Mouse (Mus musculus) lung, adult 2 months (tissue): ENCODE measurements around the gene Ankrd23.

ENCODE experiments used
- CTCF ChIP-seq: fragments of 200-500 bp; IDR thresholded peaks from 2 replicates; pipeline ENCODE4 v1.5.1; 2011; ENCODE audit warnings: mild to moderate bottlenecking, low read length, control low read depth; ENCODE audit not compliant: insufficient read depth
- POLR2A ChIP-seq: fragments of 200-500 bp; IDR thresholded peaks from 2 replicates; pipeline ENCODE4 v1.6.1; 2011; ENCODE audit warnings: low read depth, mild to moderate bottlenecking, control low read depth, low read length, borderline replicate concordance; ENCODE audit errors: extremely low read depth

GRCm38 (mm10) chr1:36523332-36524013, 13.2 kb downstream of the Ankrd23 start:
- TF ChIP-seq POLR2A (no peak), CTCF (no peak)
